Mouse (Mus musculus) neutrophil, adult 65 days (primary cell): ENCODE data around the gene Vmn1r230. TPM values are rescaled to one million over a fixed set of nuclear protein-coding genes. Genes with fewer than 3 reads are reported as not detected.

Experiments used
- total RNA-seq: library from RNA; stranded (reverse); gene quantifications from 2 replicates; pipeline ENCODE4 v1.2.4, GENCODE M21; 2023

Vmn1r230 gene
- not detected in 2 replicates for total RNA-seq

DNA sequence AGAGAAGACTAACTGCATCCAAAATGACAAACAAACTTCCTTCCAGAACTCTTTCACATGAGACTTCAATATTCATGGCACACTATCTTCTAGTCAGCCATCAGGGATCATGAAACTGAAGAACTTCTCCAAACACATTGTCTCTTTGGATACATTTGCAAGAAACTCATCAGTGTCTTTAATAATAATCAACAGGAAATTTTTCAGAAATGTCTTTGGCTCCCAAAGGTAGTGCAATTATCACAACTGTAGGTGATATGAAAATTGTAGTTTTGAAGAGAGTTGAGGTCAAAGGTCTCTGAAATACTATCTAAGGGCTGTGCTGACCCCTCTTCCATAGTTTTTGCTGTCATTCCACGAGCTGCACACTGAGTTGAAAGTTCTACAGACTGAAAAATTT lies at the start of gene Vmn1r230:
TSS of gene Vmn1r230 (plus strand) at position 301 of the 400 bp plus-strand sequence.

GRCm38 (mm10) chr17:20811255-20811654 lies 29.0 kb upstream of the Vmn1r230 start, which contains the start of gene Vmn1r229:
Gene Vmn1r229, plus strand, starts transcription at chr17:20811555.

Other genes starting within 250 kb of the Vmn1r230 start
- not detected in 2 replicates for gene Vmn2r110, start 244.0 kb upstream of the Vmn1r230 start, total RNA-seq
- not detected in 2 replicates for gene Fpr-rs3, start 215.6 kb upstream of the Vmn1r230 start, total RNA-seq
- gene Vmn1r226, start 157.6 kb upstream of the Vmn1r230 start, total RNA-seq = not detected in 2 replicates
- not detected in 2 replicates for gene Vmn1r227, start 110.6 kb upstream of the Vmn1r230 start, total RNA-seq
- gene Vmn1r228, start 54.3 kb upstream of the Vmn1r230 start, total RNA-seq = not detected in 2 replicates
- gene Vmn1r229, start 28.9 kb upstream of the Vmn1r230 start, total RNA-seq = not detected in 2 replicates
- not detected in 2 replicates for gene Vmn1r231, start 64.6 kb downstream of the Vmn1r230 start, total RNA-seq
- not detected in 2 replicates for gene Vmn1r232, start 79.3 kb downstream of the Vmn1r230 start, total RNA-seq
- 275 and 321 TPM in 2 replicates for gene Ppp2r1a, start 104.9 kb downstream of the Vmn1r230 start, total RNA-seq
- not detected in 2 replicates for gene Vmn1r233, start 156.0 kb downstream of the Vmn1r230 start, total RNA-seq
- gene Zfp160, start 168.5 kb downstream of the Vmn1r230 start, total RNA-seq = 4.0 and 5.6 TPM in 2 replicates